Mouse (Mus musculus): ENCODE measurements around the gene Zfp455. TPM values are rescaled to one million over a fixed set of nuclear protein-coding genes. Genes with fewer than 3 reads are reported as not detected.
"Not testable (repeated sequence)": the region's sequence is repeated elsewhere in the genome, so short reads cannot be mapped to it uniquely, and the experiment has no call there.

Zfp455 gene
- 0.73 and 1.6 TPM in 2 replicates for polyA plus RNA-seq (2014; fragmentation: Nextera tagmentation; extraction: Ambion mirVana)

GRCm38 (mm10) chr13:67194340-67194894, at the start of gene Zfp455:
Gene Zfp455, plus strand, starts transcription at chr13:67194506.
- Histone ChIP-seq H3K27me3 (ENCODE audit: control insufficient read depth, insufficient read depth, low read length) (no peaks in the 10 kb centered on the region), H3K27ac (ENCODE audit: low read depth, low read length) (no peak within 1 kb of the TSS), H3K4me3 (ENCODE audit: low read depth, low read length) (peak within 1 kb of the TSS; percentile 74), H3K36me3 (ENCODE audit: control insufficient read depth, insufficient read depth, low read length) (no peaks in the 10 kb centered on the region), H3K4me1 (ENCODE audit: control insufficient read depth, insufficient read depth, low read length) (no peaks in the 10 kb centered on the region), H3K4me2 (peak within 1 kb of the TSS; percentile 74), H3K9me3 (replicated peaks; ENCODE audit: control insufficient read depth, low read length) (no peaks in the 10 kb centered on the region), H3K9ac (ENCODE audit: low read depth, low read length) (peak within 1 kb of the TSS; percentile 79)
- 4% methylated on average over 13 of the region's 13 CpGs for WGBS (ENCODE audit: insufficient replicate concordance)
- ATAC-seq (replicated peaks; ENCODE audit: insufficient number of reproducible peaks, low FRiP score, low TSS enrichment) = peak; percentile 74

- not testable (repeated sequence) for H3K27me3 ChIP-seq (ENCODE audit: control insufficient read depth, insufficient read depth, low read length); H3K4me2 ChIP-seq; H3K27ac ChIP-seq (ENCODE audit: low read depth, low read length); H3K9me3 ChIP-seq (replicated peaks; ENCODE audit: control insufficient read depth, low read length); H3K4me3 ChIP-seq (ENCODE audit: low read depth, low read length); H3K4me1 ChIP-seq (ENCODE audit: control insufficient read depth, insufficient read depth, low read length); H3K36me3 ChIP-seq (ENCODE audit: control insufficient read depth, insufficient read depth, low read length); H3K9ac ChIP-seq (ENCODE audit: low read depth, low read length); ATAC-seq (replicated peaks; ENCODE audit: insufficient number of reproducible peaks, low FRiP score, low TSS enrichment)
- 59% methylated on average over 4 of the region's 4 CpGs for WGBS (ENCODE audit: insufficient replicate concordance)
These were observed 28.2 kb upstream of the Zfp455 start for GRCm38 (mm10) chr13:67166122-67166521.

GRCm38 (mm10) chr13:67172991-67173722, 21.1 kb upstream of the Zfp455 start, which contains the start of gene Rsl1:
Gene Rsl1, plus strand, starts transcription at chr13:67173182.
- H3K4me1 ChIP-seq (ENCODE audit: control insufficient read depth, insufficient read depth, low read length); H3K27ac ChIP-seq (ENCODE audit: low read depth, low read length); H3K36me3 ChIP-seq (ENCODE audit: control insufficient read depth, insufficient read depth, low read length); H3K27me3 ChIP-seq (ENCODE audit: control insufficient read depth, insufficient read depth, low read length); H3K9me3 ChIP-seq (replicated peaks; ENCODE audit: control insufficient read depth, low read length): not testable (repeated sequence)
- peak within 1 kb of the TSS; percentile 64 for H3K4me2 ChIP-seq
- H3K4me3 ChIP-seq (ENCODE audit: low read depth, low read length) = peak within 1 kb of the TSS; percentile 51
- ATAC-seq (replicated peaks; ENCODE audit: insufficient number of reproducible peaks, low FRiP score, low TSS enrichment) = peak; percentile 94
- H3K9ac ChIP-seq (ENCODE audit: low read depth, low read length) = peak within 1 kb of the TSS; percentile 61
- WGBS (ENCODE audit: insufficient replicate concordance) = 1% methylated on average over 16 of the region's 17 CpGs

- no peak; the same call in 1 of the 2 replicates for ATAC-seq (replicated peaks; ENCODE audit: insufficient number of reproducible peaks, low FRiP score, low TSS enrichment)
- Histone ChIP-seq H3K27ac (ENCODE audit: low read depth, low read length) (no peak overlapping the region), H3K9me3 (replicated peaks; ENCODE audit: control insufficient read depth, low read length) (no peaks in the 10 kb centered on the region), H3K4me1 (ENCODE audit: control insufficient read depth, insufficient read depth, low read length) (no peaks in the 10 kb centered on the region), H3K4me2 (peak overlapping the region; percentile 64), H3K36me3 (ENCODE audit: control insufficient read depth, insufficient read depth, low read length) (no peaks in the 10 kb centered on the region), H3K27me3 (ENCODE audit: control insufficient read depth, insufficient read depth, low read length) (no peaks in the 10 kb centered on the region), H3K9ac (ENCODE audit: low read depth, low read length) (peak overlapping the region; percentile 61; the same call in 1 of the 2 replicates), H3K4me3 (ENCODE audit: low read depth, low read length) (peak overlapping the region; percentile 51)
- WGBS (ENCODE audit: insufficient replicate concordance) = 22% methylated on average over 5 of the region's 5 CpGs
These were observed 20.6 kb upstream of the Zfp455 start for GRCm38 (mm10) chr13:67173723-67174055.

- no peak overlapping the region for H3K4me2 ChIP-seq
- H3K36me3 ChIP-seq (ENCODE audit: control insufficient read depth, insufficient read depth, low read length) = no peaks in the 10 kb centered on the region
- WGBS (ENCODE audit: insufficient replicate concordance) = 63% methylated on average over 3 of the region's 3 CpGs
- no peaks in the 10 kb centered on the region for H3K9me3 ChIP-seq (replicated peaks; ENCODE audit: control insufficient read depth, low read length)
- no peaks in the 10 kb centered on the region for H3K4me1 ChIP-seq (ENCODE audit: control insufficient read depth, insufficient read depth, low read length)
- no peak overlapping the region for H3K9ac ChIP-seq (ENCODE audit: low read depth, low read length)
- no peak overlapping the region for H3K27ac ChIP-seq (ENCODE audit: low read depth, low read length)
- ATAC-seq (replicated peaks; ENCODE audit: insufficient number of reproducible peaks, low FRiP score, low TSS enrichment) = no peak
- H3K4me3 ChIP-seq (ENCODE audit: low read depth, low read length) = no peak overlapping the region
- H3K27me3 ChIP-seq (ENCODE audit: control insufficient read depth, insufficient read depth, low read length) = no peaks in the 10 kb centered on the region
These were observed 7.3 kb downstream of the Zfp455 start for GRCm38 (mm10) chr13:67201656-67202055.

- Histone ChIP-seq H3K9ac (ENCODE audit: low read depth, low read length) (no peak overlapping the region), H3K27me3 (ENCODE audit: control insufficient read depth, insufficient read depth, low read length) (no peaks in the 10 kb centered on the region), H3K4me1 (ENCODE audit: control insufficient read depth, insufficient read depth, low read length) (no peaks in the 10 kb centered on the region), H3K9me3 (replicated peaks; ENCODE audit: control insufficient read depth, low read length) (no peaks in the 10 kb centered on the region), H3K36me3 (ENCODE audit: control insufficient read depth, insufficient read depth, low read length) (no peaks in the 10 kb centered on the region), H3K27ac (ENCODE audit: low read depth, low read length) (no peak overlapping the region), H3K4me2 (no peak overlapping the region), H3K4me3 (ENCODE audit: low read depth, low read length) (no peak overlapping the region)
- no peak for ATAC-seq (replicated peaks; ENCODE audit: insufficient number of reproducible peaks, low FRiP score, low TSS enrichment)
- whole genome bisulfite sequencing (ENCODE audit: insufficient replicate concordance) = 56% methylated on average over 4 of the region's 4 CpGs
These were observed 19.8 kb downstream of the Zfp455 start for GRCm38 (mm10) chr13:67214015-67214607.

Other genes with a start within 250 kb of the Zfp455 start
- gene Zfp712, start 133.3 kb upstream of the Zfp455 start, polyA plus RNA-seq (2014; fragmentation: Nextera tagmentation; extraction: Ambion mirVana) = 2.2 and 2.5 TPM in 2 replicates
- gene Zfp708, start 96.5 kb upstream of the Zfp455 start, polyA plus RNA-seq (2014; fragmentation: Nextera tagmentation; extraction: Ambion mirVana) = 4.2 and 4.5 TPM in 2 replicates
- gene Gm28557, start 85.9 kb upstream of the Zfp455 start, polyA plus RNA-seq (2014; fragmentation: Nextera tagmentation; extraction: Ambion mirVana) = 1.1 and 2.2 TPM in 2 replicates
- 0.37 and 0.87 TPM in 2 replicates for gene Rslcan18, start 78.2 kb upstream of the Zfp455 start, polyA plus RNA-seq (2014; fragmentation: Nextera tagmentation; extraction: Ambion mirVana)
- gene Zfp759, start 72.8 kb upstream of the Zfp455 start, polyA plus RNA-seq (2014; fragmentation: Nextera tagmentation; extraction: Ambion mirVana) = 1.7 and 1.8 TPM in 2 replicates
- 3.6 and 4.0 TPM in 2 replicates for gene Rsl1, start 21.3 kb upstream of the Zfp455 start, polyA plus RNA-seq (2014; fragmentation: Nextera tagmentation; extraction: Ambion mirVana)
- gene Zfp458, start 84.0 kb downstream of the Zfp455 start, polyA plus RNA-seq (2014; fragmentation: Nextera tagmentation; extraction: Ambion mirVana) = 1.3 and 1.9 TPM in 2 replicates
- gene Zfp457, start 112.0 kb downstream of the Zfp455 start, polyA plus RNA-seq (2014; fragmentation: Nextera tagmentation; extraction: Ambion mirVana) = 0.46 TPM in 1 of 2 replicates, not detected in the other
- 1.7 and 2.1 TPM in 2 replicates for gene Zfp595, start 138.1 kb downstream of the Zfp455 start, polyA plus RNA-seq (2014; fragmentation: Nextera tagmentation; extraction: Ambion mirVana)
- gene Gm28044, start 166.0 kb downstream of the Zfp455 start, polyA plus RNA-seq (2014; fragmentation: Nextera tagmentation; extraction: Ambion mirVana) = 0.31 and 1.1 TPM in 2 replicates
- gene Zfp953, start 166.1 kb downstream of the Zfp455 start, polyA plus RNA-seq (2014; fragmentation: Nextera tagmentation; extraction: Ambion mirVana) = 1.1 and 1.3 TPM in 2 replicates
- gene Gm28041, start 181.2 kb downstream of the Zfp455 start, polyA plus RNA-seq (2014; fragmentation: Nextera tagmentation; extraction: Ambion mirVana) = 0.35 and 0.49 TPM in 2 replicates
- 1.2 TPM in 2 replicates for gene Zfp456, start 181.3 kb downstream of the Zfp455 start, polyA plus RNA-seq (2014; fragmentation: Nextera tagmentation; extraction: Ambion mirVana)
- gene Zfp429, start 205.3 kb downstream of the Zfp455 start, polyA plus RNA-seq (2014; fragmentation: Nextera tagmentation; extraction: Ambion mirVana) = 2.9 and 3.1 TPM in 2 replicates
- 0.31 TPM in 1 of 2 replicates, not detected in the other for gene Zfp459, start 226.9 kb downstream of the Zfp455 start, polyA plus RNA-seq (2014; fragmentation: Nextera tagmentation; extraction: Ambion mirVana)

All from heart, embryonic 11.5 days (tissue).